Mouse (Mus musculus) MEL (cell line): ENCODE measurements around the gene Strn. TPM values are rescaled to one million over a fixed set of nuclear protein-coding genes. Genes with fewer than 3 reads are reported as not detected.

Experiments used
- DNase-seq: peaks from one replicate; pipeline ENCODE4 v3.0.0; 2011; ENCODE audit warnings: low read depth, low spot score
- H3K27ac ChIP-seq: 2 replicates; pipeline ENCODE4 v1.5.1; 2012; ENCODE audit warnings: low read depth, mild to moderate bottlenecking, control low read depth, low read length, moderate library complexity; ENCODE audit not compliant: control insufficient read depth
- H3K27me3 ChIP-seq, 2 experiments: fragments of 150-350 bp in 1 of 2; sonication (generic) in 1 of 2; 2 replicates each; pipeline ENCODE4 v1.6.1; 2012; ENCODE audit warnings: low read length in 2 of 2, mild to moderate bottlenecking in 2 of 2, improper control_type of control experiment in 1 of 2, moderate library complexity in 1 of 2; ENCODE audit not compliant: insufficient read depth in 2 of 2, control insufficient read depth in 1 of 2
- H3K36me3 ChIP-seq, 2 experiments: 2 replicates each; pipeline ENCODE4 v1.6.1; 2012 to 2014; ENCODE audit warnings: low read length in 2 of 2, improper control_type of control experiment in 1 of 2, inconsistent platforms in 1 of 2, mild to moderate bottlenecking in 1 of 2; ENCODE audit not compliant: insufficient read depth in 2 of 2, control insufficient read depth in 1 of 2
- H3K4me1 ChIP-seq, 2 experiments: fragments of 150-350 bp in 1 of 2; sonication (generic) in 1 of 2; 2 replicates each; pipeline ENCODE4 v1.6.1; 2012; ENCODE audit warnings: low read length in 2 of 2, improper control_type of control experiment in 1 of 2, mild to moderate bottlenecking in 1 of 2; ENCODE audit not compliant: insufficient read depth in 2 of 2, control insufficient read depth in 1 of 2
- H3K4me3 ChIP-seq, 2 experiments: fragments of 150-350 bp in 1 of 2; sonication (generic) in 1 of 2; 2 replicates each; pipeline ENCODE4 v1.5.1; 2012; ENCODE audit warnings: low read depth in 2 of 2, low read length in 2 of 2, mild to moderate bottlenecking in 2 of 2, moderate library complexity in 2 of 2, control low read depth in 1 of 2, improper control_type of control experiment in 1 of 2; ENCODE audit not compliant: control insufficient read depth in 1 of 2, insufficient read depth in 1 of 2
- H3K79me2 ChIP-seq: 2 replicates; pipeline ENCODE4 v1.6.1; 2012; ENCODE audit warnings: mild to moderate bottlenecking, low read length, moderate library complexity; ENCODE audit not compliant: control insufficient read depth, poor library complexity, insufficient read depth
- H3K9ac ChIP-seq: 2 replicates; pipeline ENCODE4 v1.6.1; 2012; ENCODE audit warnings: low read depth, mild to moderate bottlenecking, control low read depth, low read length, moderate library complexity; ENCODE audit not compliant: control insufficient read depth, poor library complexity, severe bottlenecking
- H3K9me3 ChIP-seq: fragments of 150-350 bp; sonication (generic); replicated peaks from 2 replicates; pipeline ENCODE4 v1.6.1; 2012; ENCODE audit warnings: mild to moderate bottlenecking, low read length, improper control_type of control experiment, moderate library complexity; ENCODE audit not compliant: insufficient read depth
- BHLHE40 ChIP-seq: IDR thresholded peaks from 2 replicates; pipeline ENCODE4 v1.6.1; 2012; ENCODE audit warnings: low read depth, mild to moderate bottlenecking, inconsistent platforms, low read length, improper control_type of control experiment, borderline replicate concordance
- CHD2 ChIP-seq: IDR thresholded peaks from 2 replicates; pipeline ENCODE4 v1.6.1; 2011; ENCODE audit warnings: low read length, improper control_type of control experiment
- CTCF ChIP-seq, 3 experiments: IDR thresholded peaks in 2 of 3; conservative IDR thresholded peaks in 1 of 3; 2 replicates each; pipeline ENCODE4 v1.5.1; 2011 to 2012; ENCODE audit warnings: low read length in 3 of 3, low read depth in 2 of 3, mild to moderate bottlenecking in 2 of 3, improper control_type of control experiment in 1 of 3, inconsistent platforms in 1 of 3, mixed read lengths in 1 of 3, moderate library complexity in 1 of 3; ENCODE audit not compliant: control insufficient read depth in 1 of 3, insufficient read depth in 1 of 3, poor library complexity in 1 of 3, severe bottlenecking in 1 of 3
- ELF1 ChIP-seq: IDR thresholded peaks from 2 replicates; pipeline ENCODE4 v1.6.1; 2014; ENCODE audit warnings: low read depth, mild to moderate bottlenecking, inconsistent platforms, low read length, improper control_type of control experiment, moderate library complexity
- EP300 ChIP-seq, 2 experiments: IDR thresholded peaks; 2 replicates each; pipeline ENCODE4 v1.6.1; 2011; ENCODE audit warnings: improper control_type of control experiment in 2 of 2, low read length in 2 of 2, low read depth in 1 of 2, mild to moderate bottlenecking in 1 of 2
- JUND ChIP-seq: IDR thresholded peaks from 2 replicates; pipeline ENCODE4 v1.6.1; 2011; ENCODE audit warnings: low read depth, mild to moderate bottlenecking, improper control_type of control experiment, low read length
- MEF2A ChIP-seq: IDR thresholded peaks from 2 replicates; pipeline ENCODE4 v1.6.1; 2014; ENCODE audit warnings: low read depth, mild to moderate bottlenecking, inconsistent platforms, low read length, improper control_type of control experiment; ENCODE audit not compliant: poor library complexity, insufficient replicate concordance, severe bottlenecking; ENCODE audit errors: extremely low read depth
- MXI1 ChIP-seq: IDR thresholded peaks from 2 replicates; pipeline ENCODE4 v1.6.1; 2011; ENCODE audit warnings: mild to moderate bottlenecking, low read depth, low read length, improper control_type of control experiment
- MYB ChIP-seq: IDR thresholded peaks from 2 replicates; pipeline ENCODE4 v1.6.1; 2011; ENCODE audit warnings: mild to moderate bottlenecking, low read depth, low read length, improper control_type of control experiment
- NELFE ChIP-seq: IDR thresholded peaks from 2 replicates; pipeline ENCODE4 v1.6.1; 2011; ENCODE audit warnings: low read depth, low read length, improper control_type of control experiment
- POLR2AphosphoS2 ChIP-seq: IDR thresholded peaks from 2 replicates; pipeline ENCODE4 v1.6.1; 2011; ENCODE audit warnings: low read length, improper control_type of control experiment
- POLR2AphosphoS5 ChIP-seq: IDR thresholded peaks from 2 replicates; pipeline ENCODE4 v1.6.1; 2012; ENCODE audit warnings: low read depth, borderline replicate concordance, mild to moderate bottlenecking, inconsistent platforms, low read length, moderate library complexity, mixed read lengths
- RCOR1 ChIP-seq: IDR thresholded peaks from 2 replicates; pipeline ENCODE4 v1.6.1; 2012; ENCODE audit warnings: low read depth, mild to moderate bottlenecking, inconsistent platforms, low read length, improper control_type of control experiment
- SMC3 ChIP-seq: IDR thresholded peaks from 2 replicates; pipeline ENCODE4 v1.6.1; 2011; ENCODE audit warnings: low read depth, low read length, improper control_type of control experiment
- TBP ChIP-seq: IDR thresholded peaks from 2 replicates; pipeline ENCODE4 v1.8.0; 2011; ENCODE audit warnings: low read depth, low read length, improper control_type of control experiment
- USF1 ChIP-seq: IDR thresholded peaks from 2 replicates; pipeline ENCODE4 v1.6.1; 2014; ENCODE audit warnings: low read depth, mild to moderate bottlenecking, inconsistent platforms, low read length, improper control_type of control experiment, moderate library complexity
- USF2 ChIP-seq, 2 experiments: IDR thresholded peaks; 2 replicates each; pipeline ENCODE4 v1.6.1; 2011 to 2012; ENCODE audit warnings: improper control_type of control experiment in 2 of 2, low read length in 2 of 2, borderline replicate concordance in 1 of 2, inconsistent platforms in 1 of 2, low read depth in 1 of 2, mild to moderate bottlenecking in 1 of 2; ENCODE audit not compliant: insufficient read depth in 1 of 2
- ZC3H11A ChIP-seq: IDR thresholded peaks from 2 replicates; pipeline ENCODE4 v1.6.1; 2012; ENCODE audit warnings: low read depth, mild to moderate bottlenecking, inconsistent platforms, low read length, improper control_type of control experiment
- ZKSCAN1 ChIP-seq: IDR thresholded peaks from 2 replicates; pipeline ENCODE4 v1.6.1; 2012; ENCODE audit warnings: low read depth, mild to moderate bottlenecking, inconsistent platforms, low read length, improper control_type of control experiment, moderate library complexity
- ZMIZ1 ChIP-seq: IDR thresholded peaks from 2 replicates; pipeline ENCODE4 v1.6.1; 2012; ENCODE audit warnings: low read depth, mild to moderate bottlenecking, inconsistent platforms, low read length, improper control_type of control experiment, moderate library complexity
- polyA plus RNA-seq, 2 experiments: library from polyadenylated mRNA; stranded (reverse) in 1 of 2; unstranded in 1 of 2; fragments of >175 nt in 1 of 2; fragments of >200 nt in 1 of 2; gene quantifications; 2 replicates each; pipeline versions ENCODE4 v1.2.1 to v1.2.4; 2012; ENCODE audit warnings: low replicate concordance in 2 of 2, low read depth in 1 of 2; ENCODE audit not compliant: insufficient read length in 2 of 2, insufficient read depth in 1 of 2, missing spikeins in 1 of 2
- total RNA-seq: library from RNA; depleted of rRNA; stranded (reverse); fragments of 300-350 nt; gene quantifications from 2 replicates; pipeline ENCODE4 v1.2.3, GENCODE M21; 2012

The Strn gene
- total and polyA plus RNA-seq, 3 experiments, result 10.2 to 13.9 TPM; not detected in 1

- no peak overlapping the region for H3K27ac ChIP-seq
- H3K9ac ChIP-seq, result no peak overlapping the region
- no peaks in the 10 kb centered on the region for H3K27me3 ChIP-seq
- H3K4me3 ChIP-seq, result no peak overlapping the region
- H3K36me3 ChIP-seq, result no peaks in the 10 kb centered on the region
- TF ChIP-seq USF1, result no peak
- no peak for TF ChIP-seq RCOR1
- TF ChIP-seq MYB, result no peak
- no peak for TF ChIP-seq MEF2A
- no peaks in the 10 kb centered on the region for H3K79me2 ChIP-seq
- no peaks in the 10 kb centered on the region for H3K9me3 ChIP-seq
- DNase-seq, result no peak
- H3K4me1 ChIP-seq, result no peaks in the 10 kb centered on the region
Observed at GRCm38 (mm10) chr17:78618164-78618693, 118.8 kb downstream of the Strn start.

GRCm38 (mm10) chr17:78615096-78615495, 121.9 kb downstream of the Strn start:
- H3K9me3 ChIP-seq, result no peaks in the 10 kb centered on the region
- no peak overlapping the region for H3K9ac ChIP-seq
- TF ChIP-seq USF2 (IDR thresholded peaks at IDR 0.05; ENCODE audit: borderline replicate concordance in 1 of 2, insufficient read depth in 1 of 2, low read depth in 1 of 2, low read length in 2 of 2) (no peak), ZKSCAN1 (no peak), POLR2AphosphoS2 (no peak), ELF1 (no peak), ZMIZ1 (no peak)
- H3K36me3 ChIP-seq, result no peaks in the 10 kb centered on the region
- no peaks in the 10 kb centered on the region for H3K79me2 ChIP-seq
- no peaks in the 10 kb centered on the region for H3K27me3 ChIP-seq
- no peak overlapping the region for H3K4me3 ChIP-seq
- no peaks in the 10 kb centered on the region for H3K4me1 ChIP-seq
- DNase-seq, result no peak
- H3K27ac ChIP-seq, result no peak overlapping the region

GRCm38 (mm10) chr17:78614481-78614880, 122.5 kb downstream of the Strn start:
- no peaks in the 10 kb centered on the region for H3K27me3 ChIP-seq
- H3K9ac ChIP-seq, result no peak overlapping the region
- H3K4me3 ChIP-seq, result no peak overlapping the region
- no peaks in the 10 kb centered on the region for H3K4me1 ChIP-seq
- no peak for TF ChIP-seq CHD2
- no peak for TF ChIP-seq NELFE
- TF ChIP-seq TBP, result no peak
- TF ChIP-seq EP300 (IDR thresholded peaks at IDR 0.05; ENCODE audit: low read depth in 1 of 2, low read length in 2 of 2), result no peak
- TF ChIP-seq CTCF (IDR thresholded peaks at IDR 0.05 in 2 of 3, conservative IDR thresholded peaks at IDR 0.05 in 1 of 3; ENCODE audit: control insufficient read depth in 1 of 3, insufficient read depth in 1 of 3, low read depth in 2 of 3, low read length in 3 of 3, poor library complexity in 1 of 3, severe bottlenecking in 1 of 3), result no peak
- no peak for TF ChIP-seq BHLHE40
- TF ChIP-seq USF2 (IDR thresholded peaks at IDR 0.05; ENCODE audit: borderline replicate concordance in 1 of 2, insufficient read depth in 1 of 2, low read depth in 1 of 2, low read length in 2 of 2), result no peak
- TF ChIP-seq SMC3, result no peak
- TF ChIP-seq POLR2AphosphoS5, result no peak
- no peak for TF ChIP-seq MXI1
- no peak for TF ChIP-seq ZC3H11A
- TF ChIP-seq JUND, result no peak
- H3K9me3 ChIP-seq, result no peaks in the 10 kb centered on the region
- H3K79me2 ChIP-seq, result no peaks in the 10 kb centered on the region
- H3K27ac ChIP-seq, result no peak overlapping the region
- DNase-seq, result no peak
- no peaks in the 10 kb centered on the region for H3K36me3 ChIP-seq
